Mouse (Mus musculus): Measurements from ENCODE around the gene Dppa2. TPM values are rescaled to one million over a fixed set of nuclear protein-coding genes. Genes with fewer than 3 reads are reported as not detected.

Gene Dppa2
- polyA plus RNA-seq, 1 experiment from 2014 or later, result not detected

DNA sequence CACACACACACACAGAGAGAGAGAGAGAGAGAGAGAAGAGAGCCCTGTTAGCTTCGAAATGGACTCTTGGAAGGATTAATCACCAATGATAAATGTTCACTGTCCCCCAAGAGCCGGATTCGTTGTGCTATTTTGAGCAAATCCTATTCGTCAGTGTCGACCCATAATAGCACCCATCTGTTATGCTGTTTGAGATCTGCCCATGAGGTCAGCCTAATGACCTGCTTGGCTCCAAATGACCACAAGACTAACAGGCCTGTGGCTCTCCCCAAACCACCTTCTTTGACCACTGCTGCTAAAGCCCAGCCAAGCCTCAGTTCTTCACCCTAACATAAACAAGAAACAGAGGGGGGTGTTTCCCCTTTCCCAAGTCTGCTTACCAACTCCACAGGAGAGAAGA, 23.2 kb downstream of the Dppa2 start:
- Histone ChIP-seq H3K4me3 (ENCODE audit: low read depth, low read length) (no peak overlapping the region), H3K27me3 (ENCODE audit: control insufficient read depth, insufficient read depth, low read length) (no peaks in the 10 kb centered on the region), H3K9ac (replicated peaks; ENCODE audit: low read depth, low read length) (no peak overlapping the region), H3K4me1 (ENCODE audit: control insufficient read depth, insufficient read depth, low read length) (no peaks in the 10 kb centered on the region), H3K9me3 (ENCODE audit: control insufficient read depth, low read length) (no peaks in the 10 kb centered on the region), H3K27ac (ENCODE audit: low read depth, low read length) (no peak overlapping the region), H3K4me2 (ENCODE audit: low read depth, low read length) (no peak overlapping the region), H3K36me3 (ENCODE audit: control insufficient read depth, insufficient read depth, low read length) (no peaks in the 10 kb centered on the region)
- 32% methylated on average over 5 of the region's 5 CpGs for WGBS
- ATAC-seq (ENCODE audit: low read depth), result no peak

DNA sequence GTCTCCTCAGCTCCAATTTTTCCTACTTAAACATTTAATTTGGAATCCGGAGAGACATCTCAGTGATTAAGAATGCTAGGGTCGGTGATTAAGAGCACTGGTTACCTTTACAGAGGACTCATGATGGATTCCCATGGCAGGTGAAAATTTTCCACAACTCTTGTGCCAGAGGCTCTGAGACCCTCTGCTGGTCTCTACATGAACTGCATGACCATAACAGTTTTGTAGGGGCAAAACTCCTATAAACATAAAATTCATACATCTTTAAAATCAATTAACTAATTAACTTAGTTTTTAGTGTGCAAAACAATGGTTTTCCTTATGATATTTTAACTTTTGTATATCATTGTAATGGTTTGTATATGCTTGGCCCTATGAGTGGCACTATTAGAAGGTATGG, 24.7 kb downstream of the Dppa2 start:
- Histone ChIP-seq H3K9ac (replicated peaks; ENCODE audit: low read depth, low read length) (no peak overlapping the region), H3K27me3 (ENCODE audit: control insufficient read depth, insufficient read depth, low read length) (no peaks in the 10 kb centered on the region), H3K4me1 (ENCODE audit: control insufficient read depth, insufficient read depth, low read length) (no peaks in the 10 kb centered on the region), H3K4me2 (ENCODE audit: low read depth, low read length) (no peak overlapping the region), H3K27ac (ENCODE audit: low read depth, low read length) (no peak overlapping the region), H3K4me3 (ENCODE audit: low read depth, low read length) (no peak overlapping the region), H3K9me3 (ENCODE audit: control insufficient read depth, low read length) (no peaks in the 10 kb centered on the region), H3K36me3 (ENCODE audit: control insufficient read depth, insufficient read depth, low read length) (no peaks in the 10 kb centered on the region)
- WGBS, result 97% methylated on average over 2 of the region's 2 CpGs
- no peak for ATAC-seq (ENCODE audit: low read depth)

- H3K4me2 ChIP-seq (ENCODE audit: low read depth, low read length), result no peak overlapping the region
- no peaks in the 10 kb centered on the region for H3K4me1 ChIP-seq (ENCODE audit: control insufficient read depth, insufficient read depth, low read length)
- 86% methylated on average over 3 of the region's 3 CpGs for WGBS
- no peak overlapping the region for H3K4me3 ChIP-seq (ENCODE audit: low read depth, low read length)
- no peak overlapping the region for H3K9ac ChIP-seq (replicated peaks; ENCODE audit: low read depth, low read length)
- H3K36me3 ChIP-seq (ENCODE audit: control insufficient read depth, insufficient read depth, low read length), result no peaks in the 10 kb centered on the region
- ATAC-seq (ENCODE audit: low read depth), result no peak
- no peak overlapping the region for H3K27ac ChIP-seq (ENCODE audit: low read depth, low read length)
- H3K9me3 ChIP-seq (ENCODE audit: control insufficient read depth, low read length), result no peaks in the 10 kb centered on the region
- H3K27me3 ChIP-seq (ENCODE audit: control insufficient read depth, insufficient read depth, low read length), result no peaks in the 10 kb centered on the region
Measured at GRCm38 (mm10) chr16:48331822-48332221, 28.1 kb downstream of the Dppa2 start.

DNA sequence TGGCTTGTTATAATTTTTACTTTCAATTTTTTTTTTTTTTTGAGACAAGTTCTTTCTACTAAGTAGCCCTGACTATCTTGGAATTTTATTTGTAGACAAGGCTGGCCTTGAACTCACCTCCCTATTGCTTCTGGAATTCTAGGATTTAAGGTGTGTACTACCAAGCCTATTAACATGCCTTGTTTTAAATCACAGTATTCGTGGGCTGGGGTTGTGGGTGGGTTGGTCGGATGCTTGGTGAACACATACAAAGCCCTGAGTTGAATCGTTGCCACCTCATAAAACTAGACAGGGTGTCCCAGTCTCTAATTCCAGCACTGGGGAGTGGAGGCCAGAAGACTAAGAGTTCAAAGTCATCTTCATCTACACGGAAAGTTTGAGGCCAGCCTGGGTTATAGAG, 31.6 kb downstream of the Dppa2 start:
- no peak overlapping the region for H3K27ac ChIP-seq (ENCODE audit: low read depth, low read length)
- ATAC-seq (ENCODE audit: low read depth), result no peak
- no peak overlapping the region for H3K4me3 ChIP-seq (ENCODE audit: low read depth, low read length)
- no peak overlapping the region for H3K4me2 ChIP-seq (ENCODE audit: low read depth, low read length)
- no peaks in the 10 kb centered on the region for H3K4me1 ChIP-seq (ENCODE audit: control insufficient read depth, insufficient read depth, low read length)
- H3K36me3 ChIP-seq (ENCODE audit: control insufficient read depth, insufficient read depth, low read length), result no peaks in the 10 kb centered on the region
- no peaks in the 10 kb centered on the region for H3K27me3 ChIP-seq (ENCODE audit: control insufficient read depth, insufficient read depth, low read length)
- H3K9ac ChIP-seq (replicated peaks; ENCODE audit: low read depth, low read length), result no peak overlapping the region
- WGBS, result 86% methylated on average over 4 of the region's 4 CpGs
- H3K9me3 ChIP-seq (ENCODE audit: control insufficient read depth, low read length), result no peaks in the 10 kb centered on the region

GRCm38 (mm10) chr16:48344193-48344592, 40.5 kb downstream of the Dppa2 start:
- Histone ChIP-seq H3K27me3 (ENCODE audit: control insufficient read depth, insufficient read depth, low read length) (no peaks in the 10 kb centered on the region), H3K27ac (ENCODE audit: low read depth, low read length) (no peak overlapping the region), H3K4me1 (ENCODE audit: control insufficient read depth, insufficient read depth, low read length) (no peaks in the 10 kb centered on the region), H3K4me3 (ENCODE audit: low read depth, low read length) (no peak overlapping the region), H3K9me3 (ENCODE audit: control insufficient read depth, low read length) (no peaks in the 10 kb centered on the region), H3K4me2 (ENCODE audit: low read depth, low read length) (no peak overlapping the region), H3K36me3 (ENCODE audit: control insufficient read depth, insufficient read depth, low read length) (no peaks in the 10 kb centered on the region), H3K9ac (replicated peaks; ENCODE audit: low read depth, low read length) (no peak overlapping the region)
- 88% methylated on average over 2 of the region's 2 CpGs for whole genome bisulfite sequencing
- ATAC-seq (ENCODE audit: low read depth), result peak; percentile 55; the same call in 1 of the 2 replicates

DNA sequence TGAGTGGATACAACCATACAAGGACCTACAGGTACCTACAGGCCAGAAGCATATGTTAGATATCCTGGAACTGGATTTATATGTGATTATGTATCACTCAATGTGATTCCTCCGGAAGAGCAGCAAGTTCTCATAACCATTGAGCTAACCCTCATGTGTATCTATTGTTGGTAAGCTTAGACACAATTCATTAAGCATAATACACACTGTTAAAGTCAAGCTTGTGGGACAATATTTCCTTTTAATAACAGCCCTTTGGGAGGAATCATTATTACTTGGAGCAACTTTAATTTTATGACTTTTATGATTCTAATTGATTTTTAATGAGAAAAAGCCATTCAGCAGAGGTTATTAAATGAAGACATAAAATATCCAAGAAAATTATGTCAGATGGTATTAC, 43.5 kb downstream of the Dppa2 start:
- H3K4me1 ChIP-seq (ENCODE audit: control insufficient read depth, insufficient read depth, low read length), result no peaks in the 10 kb centered on the region
- H3K4me3 ChIP-seq (ENCODE audit: low read depth, low read length), result no peak overlapping the region
- H3K27me3 ChIP-seq (ENCODE audit: control insufficient read depth, insufficient read depth, low read length), result no peaks in the 10 kb centered on the region
- 69% methylated on average over 1 of the region's 1 CpGs for WGBS
- H3K9me3 ChIP-seq (ENCODE audit: control insufficient read depth, low read length), result no peaks in the 10 kb centered on the region
- H3K27ac ChIP-seq (ENCODE audit: low read depth, low read length), result no peak overlapping the region
- ATAC-seq (ENCODE audit: low read depth), result peak; percentile 54; the same call in 1 of the 2 replicates
- no peak overlapping the region for H3K4me2 ChIP-seq (ENCODE audit: low read depth, low read length)
- H3K36me3 ChIP-seq (ENCODE audit: control insufficient read depth, insufficient read depth, low read length), result no peaks in the 10 kb centered on the region
- no peak overlapping the region for H3K9ac ChIP-seq (replicated peaks; ENCODE audit: low read depth, low read length)

DNA sequence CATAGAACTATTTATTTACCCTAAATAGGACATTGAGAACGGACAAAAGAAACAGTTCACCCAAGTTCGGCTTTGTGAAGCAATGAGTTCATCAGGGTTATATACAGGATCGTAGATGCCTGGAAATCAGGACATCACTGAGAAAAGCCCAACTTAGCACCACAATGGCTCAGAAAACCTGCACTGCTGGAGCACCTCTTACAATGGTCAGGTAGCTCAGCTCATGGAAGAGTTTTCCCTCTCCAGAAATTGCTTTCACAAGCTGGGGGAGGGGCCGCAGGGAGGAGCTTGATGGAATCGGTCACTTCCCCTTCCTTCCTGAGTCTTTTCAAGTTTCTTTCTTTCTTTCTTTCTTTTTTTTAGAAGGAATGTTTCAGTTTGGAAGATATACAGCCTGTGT, 52.0 kb downstream of the Dppa2 start:
- no peak overlapping the region for H3K9ac ChIP-seq (replicated peaks; ENCODE audit: low read depth, low read length)
- H3K36me3 ChIP-seq (ENCODE audit: control insufficient read depth, insufficient read depth, low read length), result no peaks in the 10 kb centered on the region
- no peaks in the 10 kb centered on the region for H3K4me1 ChIP-seq (ENCODE audit: control insufficient read depth, insufficient read depth, low read length)
- no peaks in the 10 kb centered on the region for H3K27me3 ChIP-seq (ENCODE audit: control insufficient read depth, insufficient read depth, low read length)
- 84% methylated on average over 5 of the region's 5 CpGs for WGBS
- no peak overlapping the region for H3K4me3 ChIP-seq (ENCODE audit: low read depth, low read length)
- ATAC-seq (ENCODE audit: low read depth), result no peak
- no peak overlapping the region for H3K4me2 ChIP-seq (ENCODE audit: low read depth, low read length)
- H3K9me3 ChIP-seq (ENCODE audit: control insufficient read depth, low read length), result no peaks in the 10 kb centered on the region
- H3K27ac ChIP-seq (ENCODE audit: low read depth, low read length), result no peak overlapping the region

DNA sequence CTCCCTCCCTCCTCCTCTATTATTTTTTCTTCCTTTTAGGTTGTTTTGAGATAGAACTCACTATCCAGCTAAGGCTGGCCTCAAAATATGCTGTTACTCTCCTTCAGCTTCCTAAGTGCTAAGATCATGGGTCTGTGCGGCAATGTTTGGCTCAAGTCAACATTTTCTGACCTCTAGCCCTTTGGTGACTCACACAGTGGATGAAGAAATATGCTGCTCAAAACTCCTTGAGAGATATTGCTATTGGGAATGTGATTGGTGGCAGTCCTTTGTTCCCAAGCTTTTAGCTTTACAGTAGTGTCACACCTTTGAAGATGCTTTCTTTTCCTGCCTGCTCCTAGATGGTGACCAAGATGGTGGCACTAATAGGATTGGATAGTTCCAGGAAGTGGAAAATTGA, 52.7 kb downstream of the Dppa2 start:
- Histone ChIP-seq H3K4me2 (ENCODE audit: low read depth, low read length) (no peak overlapping the region), H3K4me1 (ENCODE audit: control insufficient read depth, insufficient read depth, low read length) (no peaks in the 10 kb centered on the region), H3K4me3 (ENCODE audit: low read depth, low read length) (no peak overlapping the region), H3K36me3 (ENCODE audit: control insufficient read depth, insufficient read depth, low read length) (no peaks in the 10 kb centered on the region), H3K9ac (replicated peaks; ENCODE audit: low read depth, low read length) (no peak overlapping the region), H3K27me3 (ENCODE audit: control insufficient read depth, insufficient read depth, low read length) (no peaks in the 10 kb centered on the region), H3K9me3 (ENCODE audit: control insufficient read depth, low read length) (no peaks in the 10 kb centered on the region), H3K27ac (ENCODE audit: low read depth, low read length) (no peak overlapping the region)
- WGBS, result 90% methylated on average over 1 of the region's 1 CpGs
- ATAC-seq (ENCODE audit: low read depth), result no peak

- WGBS, result 88% methylated on average over 12 of the region's 12 CpGs
- Histone ChIP-seq H3K36me3 (ENCODE audit: control insufficient read depth, insufficient read depth, low read length) (no peaks in the 10 kb centered on the region), H3K9ac (replicated peaks; ENCODE audit: low read depth, low read length) (no peak overlapping the region), H3K9me3 (ENCODE audit: control insufficient read depth, low read length) (no peaks in the 10 kb centered on the region), H3K4me1 (ENCODE audit: control insufficient read depth, insufficient read depth, low read length) (no peaks in the 10 kb centered on the region), H3K27ac (ENCODE audit: low read depth, low read length) (no peak overlapping the region), H3K4me2 (ENCODE audit: low read depth, low read length) (no peak overlapping the region), H3K4me3 (ENCODE audit: low read depth, low read length) (no peak overlapping the region), H3K27me3 (ENCODE audit: control insufficient read depth, insufficient read depth, low read length) (no peaks in the 10 kb centered on the region)
- no peak for ATAC-seq (ENCODE audit: low read depth)
Measured at GRCm38 (mm10) chr16:48360887-48361286, 57.2 kb downstream of the Dppa2 start.

DNA sequence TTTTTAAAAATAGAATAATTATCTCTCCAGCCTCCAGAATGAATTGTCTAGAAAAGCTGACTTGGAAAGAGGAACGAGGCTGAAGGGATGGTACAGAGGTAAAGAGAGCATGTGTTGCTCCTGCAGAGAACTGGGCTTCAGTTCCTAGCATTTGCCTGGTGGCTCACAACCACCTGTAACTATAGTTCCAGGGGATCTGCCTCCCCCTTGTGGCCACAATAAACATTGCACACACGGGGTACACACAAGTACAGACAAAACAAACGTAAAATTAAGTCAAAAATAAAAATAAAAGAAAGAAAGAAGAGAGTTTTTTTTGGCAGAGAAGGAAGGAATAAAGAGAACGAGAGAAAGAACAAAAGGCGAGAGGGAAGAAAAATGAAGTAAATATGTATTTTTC, 63.1 kb downstream of the Dppa2 start:
- ATAC-seq (ENCODE audit: low read depth), result no peak
- Histone ChIP-seq H3K4me3 (ENCODE audit: low read depth, low read length) (no peak overlapping the region), H3K36me3 (ENCODE audit: control insufficient read depth, insufficient read depth, low read length) (no peaks in the 10 kb centered on the region), H3K27ac (ENCODE audit: low read depth, low read length) (no peak overlapping the region), H3K4me2 (ENCODE audit: low read depth, low read length) (no peak overlapping the region), H3K9ac (replicated peaks; ENCODE audit: low read depth, low read length) (no peak overlapping the region), H3K27me3 (ENCODE audit: control insufficient read depth, insufficient read depth, low read length) (no peaks in the 10 kb centered on the region), H3K4me1 (ENCODE audit: control insufficient read depth, insufficient read depth, low read length) (no peaks in the 10 kb centered on the region), H3K9me3 (ENCODE audit: control insufficient read depth, low read length) (no peaks in the 10 kb centered on the region)
- WGBS, result 93% methylated on average over 5 of the region's 5 CpGs

Data from neural tube, embryonic 14.5 days (tissue).